Mouse (Mus musculus) C2C12 (cell line): ENCODE results near the gene Lgr6.

Source experiments
- CTCF ChIP-seq: IDR thresholded peaks from one replicate; pipeline ENCODE4 v1.5.1; 2011; ENCODE audit not compliant: control insufficient read depth, insufficient read depth, insufficient read length
- FOSL1 ChIP-seq: IDR thresholded peaks from one replicate; pipeline ENCODE4 v1.8.0; 2011; ENCODE audit warnings: mild to moderate bottlenecking, low read length; ENCODE audit not compliant: poor library complexity, insufficient read depth, severe bottlenecking
- MAX ChIP-seq: IDR thresholded peaks from one replicate; pipeline ENCODE4 v1.6.1; 2011; ENCODE audit warnings: mild to moderate bottlenecking, control low read depth
- MYOD1 ChIP-seq: IDR thresholded peaks from one replicate; pipeline ENCODE4 v1.6.1; 2011; ENCODE audit warnings: low read depth; ENCODE audit not compliant: control insufficient read depth, insufficient read length
- USF1 ChIP-seq: IDR thresholded peaks from one replicate; pipeline ENCODE4 v1.6.1; 2011; ENCODE audit warnings: low read depth, mild to moderate bottlenecking, control low read depth, moderate library complexity

- no peak for TF ChIP-seq CTCF
- no peak for TF ChIP-seq MAX
- TF ChIP-seq MYOD1: no peak
- no peak for TF ChIP-seq FOSL1
- no peak for TF ChIP-seq USF1
Measured at GRCm38 (mm10) chr1:135003346-135003745, 101.7 kb downstream of the Lgr6 start.
